Mouse (Mus musculus) testis, postnatal 10 days (tissue): ENCODE results near the gene Gm20489.
A peak's percentile ranks its signal among the peaks of the same experiment; 100 is the strongest.

Experiments
- DNase-seq: peaks from one replicate; pipeline ENCODE4 v3.0.0; 2021; ENCODE audit warnings: low spot score

Gene Gm20489

DNA sequence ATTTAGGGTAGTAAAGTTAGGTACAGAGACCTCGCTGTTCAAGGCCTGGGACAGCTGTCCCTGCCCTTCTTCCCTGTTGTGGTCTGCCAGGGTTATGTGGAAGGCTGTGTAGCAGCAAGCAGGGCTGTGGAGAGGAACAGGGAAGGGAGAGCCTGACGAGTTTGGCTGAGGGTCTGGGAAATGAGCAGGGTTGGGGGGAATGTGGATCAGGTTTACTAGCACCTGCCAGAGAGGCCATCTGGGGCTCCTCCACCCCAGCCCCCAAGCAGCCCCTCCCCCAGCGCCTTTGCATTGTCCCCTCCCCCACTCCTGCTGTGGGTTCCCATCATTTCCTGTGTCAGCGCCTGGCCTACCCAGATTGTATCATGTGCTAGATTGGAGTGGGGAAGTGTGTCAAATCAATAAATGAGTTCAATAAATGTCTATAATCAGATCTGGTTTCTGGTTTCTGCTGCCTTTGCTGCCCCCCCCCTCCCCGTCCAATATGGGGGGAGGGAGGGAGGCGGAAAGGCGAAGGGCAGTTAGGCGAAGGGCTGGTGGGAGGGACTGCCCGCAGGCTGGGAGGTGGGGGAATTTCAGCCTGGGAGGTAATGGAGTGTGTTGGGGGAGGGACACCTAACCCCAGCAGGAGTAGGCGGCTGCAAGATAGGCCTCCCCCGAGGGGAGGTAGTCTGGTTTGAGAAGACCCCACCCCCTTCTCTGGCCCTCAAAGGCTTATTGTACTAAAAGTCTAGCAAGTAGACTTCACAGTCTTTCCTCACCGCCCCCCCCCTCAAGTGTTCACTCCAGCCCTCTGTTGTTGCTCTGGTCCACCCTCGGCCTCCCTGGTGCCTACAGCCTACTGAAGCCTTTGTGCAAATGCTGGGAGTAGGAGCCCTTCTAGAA is 8.1 kb downstream of the Gm20489 start:
- peak; percentile 41 for DNase-seq

DNA sequence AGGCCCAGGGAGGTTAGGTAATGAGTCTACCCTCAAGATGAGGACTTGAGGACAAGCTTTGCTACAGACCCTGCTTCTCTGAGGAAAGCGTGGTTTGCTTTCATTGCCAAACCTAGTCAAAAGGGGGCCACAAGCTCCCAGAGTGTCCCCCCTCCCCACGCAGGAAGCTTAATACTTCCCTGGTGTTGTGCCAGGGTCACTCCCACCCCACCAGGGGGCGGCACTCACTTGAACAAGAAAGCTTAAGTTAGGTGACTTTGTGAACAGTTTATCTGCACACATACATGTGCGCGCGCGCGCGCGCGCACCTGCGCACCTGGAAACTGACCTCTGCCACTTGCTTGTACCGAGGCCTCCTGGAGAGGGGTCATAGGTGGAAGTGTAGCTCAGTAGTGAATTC is 12.2 kb downstream of the Gm20489 start:
- DNase-seq, result peak; percentile 48

DNA sequence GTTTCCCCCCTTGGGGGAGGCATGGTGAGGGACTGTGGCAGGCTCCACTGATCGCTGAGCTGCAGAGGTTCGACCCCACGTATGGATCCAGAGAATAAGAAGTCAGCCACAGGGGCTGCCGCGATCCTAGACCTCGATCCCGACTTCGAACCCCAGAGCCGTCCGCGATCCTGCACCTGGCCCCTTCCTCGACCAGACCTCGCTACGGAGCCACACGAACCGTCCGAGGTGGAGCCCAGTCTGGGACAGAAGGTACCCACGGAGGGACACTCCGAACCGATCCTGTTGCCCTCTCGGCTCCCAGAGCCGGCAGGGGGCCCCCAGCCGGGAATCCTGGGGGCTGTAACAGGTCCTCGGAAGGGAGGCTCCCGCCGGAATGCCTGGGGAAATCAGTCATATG is 14.1 kb downstream of the Gm20489 start:
- no peak for DNase-seq

DNA sequence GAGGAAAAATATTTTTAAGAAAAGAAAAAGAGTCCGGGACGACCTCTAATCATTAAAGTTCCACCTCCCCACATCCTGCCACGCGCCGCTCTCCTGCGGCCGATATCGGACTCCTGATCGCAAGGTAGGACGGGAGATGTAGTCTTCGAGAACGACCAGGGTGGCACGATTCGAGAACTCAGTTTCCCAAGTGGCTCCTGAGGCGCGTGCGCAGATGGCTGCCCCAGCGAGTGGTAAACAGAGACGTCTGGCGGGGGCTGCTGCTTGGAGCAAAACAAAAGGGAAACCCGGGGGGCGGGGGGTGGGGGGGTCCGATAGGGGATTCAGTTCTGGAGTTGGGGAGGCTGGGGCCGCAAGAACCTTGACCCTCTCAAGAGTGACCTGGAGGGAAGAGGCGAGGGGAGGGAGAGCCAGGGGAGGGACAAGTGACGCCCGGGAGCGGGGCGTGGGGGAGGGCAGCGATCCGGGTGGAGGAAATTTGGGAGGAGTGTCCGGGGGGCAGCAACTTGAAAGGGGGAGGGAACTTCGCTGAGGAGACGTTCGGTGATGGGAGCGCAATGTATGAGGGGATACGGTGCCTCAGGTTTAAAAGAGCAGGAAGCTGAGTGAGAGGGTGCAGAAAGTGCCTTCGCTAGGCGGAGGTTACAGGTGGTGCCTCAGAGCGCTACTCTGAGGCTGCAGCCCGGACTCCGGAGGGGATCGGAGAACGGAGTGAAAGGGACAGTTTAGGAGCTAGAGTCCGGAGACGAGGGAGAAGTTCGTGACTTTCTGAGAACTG is 14.7 kb downstream of the Gm20489 start, which contains the start of gene Foxo4:
Gene Foxo4, plus strand, starts transcription at position 577 of the 778 bp plus-strand sequence.
- peak; percentile 86 for DNase-seq

DNA sequence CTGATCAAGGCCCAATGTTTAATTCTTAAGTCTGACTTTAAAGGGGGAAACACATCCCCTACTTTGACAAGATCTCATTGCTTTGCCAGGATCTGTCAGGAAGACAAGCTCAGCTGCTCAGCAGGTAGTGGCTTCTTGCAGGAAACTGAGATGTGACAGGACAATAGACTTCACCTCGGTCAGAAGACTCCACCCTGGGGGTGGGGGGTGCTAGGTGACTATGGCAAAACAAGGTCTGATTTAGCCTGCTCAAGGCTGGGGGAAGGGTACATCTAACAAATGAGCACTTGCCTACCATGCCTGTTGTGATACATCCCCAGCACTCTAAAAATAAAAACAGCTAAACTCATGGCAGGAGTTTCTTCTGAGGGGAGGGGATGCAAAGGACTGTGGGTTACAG is 23.8 kb downstream of the Gm20489 start:
- DNase-seq, result no peak

DNA sequence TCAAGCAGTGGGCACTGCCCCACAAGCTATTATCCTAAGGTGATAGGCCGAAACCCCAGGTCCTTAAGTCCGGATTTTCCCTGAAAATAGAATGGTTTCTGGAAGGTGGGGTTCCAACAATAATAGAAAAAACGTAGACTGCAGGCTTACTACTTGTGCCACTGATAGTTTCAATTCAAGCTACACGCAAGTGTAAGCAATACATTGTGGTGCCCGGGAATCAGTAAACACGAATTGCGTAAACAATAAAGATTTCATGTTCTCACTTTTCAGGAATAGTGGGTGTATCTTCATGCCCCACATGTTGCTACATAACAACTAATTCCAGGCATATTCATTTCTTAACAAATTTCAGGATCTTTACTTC is 46.0 kb downstream of the Gm20489 start:
- no peak for DNase-seq

DNA sequence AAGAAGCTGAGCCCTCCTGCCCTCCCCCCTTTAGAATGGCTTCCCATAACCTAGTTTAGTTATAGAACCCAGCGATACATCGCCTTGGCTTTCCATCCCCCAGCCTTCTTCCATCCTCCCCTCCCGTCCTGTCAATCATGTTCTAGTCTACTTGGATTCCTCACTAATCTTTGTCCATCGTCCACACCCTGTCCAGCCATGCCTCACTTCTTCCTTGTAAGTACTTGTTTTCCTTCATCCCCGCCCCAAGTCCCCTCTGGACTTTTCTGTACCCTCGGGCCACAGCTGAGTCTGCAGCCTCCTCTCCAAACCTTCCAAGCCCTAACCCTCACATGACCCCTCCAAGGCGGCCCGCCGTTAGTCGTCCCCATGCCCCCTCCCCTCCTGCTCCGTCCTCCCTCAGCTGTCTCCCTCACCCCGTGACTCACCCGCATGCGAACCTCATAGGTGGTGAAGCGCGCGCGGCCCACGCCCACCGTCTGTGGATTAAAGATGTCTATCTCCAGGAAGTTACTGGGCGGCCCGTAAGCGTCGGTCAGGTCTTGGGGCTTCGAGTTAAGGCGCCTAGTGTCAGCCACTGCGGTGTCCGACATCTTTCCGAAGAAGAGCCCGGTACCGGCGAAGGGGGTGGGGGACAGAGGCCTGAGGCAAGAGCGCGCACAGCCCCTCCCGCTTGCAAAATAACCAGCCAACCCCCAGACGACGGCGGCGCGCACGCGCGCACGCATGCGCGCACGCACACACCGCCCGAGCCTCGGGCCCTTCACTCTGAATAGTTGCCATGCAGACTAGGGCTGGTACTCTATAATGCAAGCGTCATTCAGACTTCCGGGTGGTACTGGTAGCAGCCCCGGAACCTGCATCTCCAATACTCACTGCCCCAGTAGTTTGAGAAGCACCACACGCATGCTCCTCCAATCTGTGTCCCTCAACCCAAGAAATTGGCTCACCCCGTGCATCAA is 46.7 kb downstream of the Gm20489 start, which contains the start of gene Snx12:
Gene Snx12, minus strand, starts transcription at position 730 of the 962 bp plus-strand sequence.
- peak; percentile 85 for DNase-seq
